Mouse (Mus musculus) MEL (cell line): ENCODE results near the gene Nkg7. TPM values are rescaled to one million over a fixed set of nuclear protein-coding genes. Genes with fewer than 3 reads are reported as not detected.

Experiments
- DNase-seq: peaks from one replicate; pipeline ENCODE4 v3.0.0; 2011; ENCODE audit warnings: low read depth, low spot score
- H3K27ac ChIP-seq: 2 replicates; pipeline ENCODE4 v1.5.1; 2012; ENCODE audit warnings: low read depth, mild to moderate bottlenecking, control low read depth, low read length, moderate library complexity; ENCODE audit not compliant: control insufficient read depth
- H3K27me3 ChIP-seq, 2 experiments: fragments of 150-350 bp in 1 of 2; sonication (generic) in 1 of 2; 2 replicates each; pipeline ENCODE4 v1.6.1; 2012; ENCODE audit warnings: low read length in 2 of 2, mild to moderate bottlenecking in 2 of 2, improper control_type of control experiment in 1 of 2, moderate library complexity in 1 of 2; ENCODE audit not compliant: insufficient read depth in 2 of 2, control insufficient read depth in 1 of 2
- H3K36me3 ChIP-seq, 2 experiments: 2 replicates each; pipeline ENCODE4 v1.6.1; 2012 to 2014; ENCODE audit warnings: low read length in 2 of 2, improper control_type of control experiment in 1 of 2, inconsistent platforms in 1 of 2, mild to moderate bottlenecking in 1 of 2; ENCODE audit not compliant: insufficient read depth in 2 of 2, control insufficient read depth in 1 of 2
- H3K4me1 ChIP-seq, 2 experiments: fragments of 150-350 bp in 1 of 2; sonication (generic) in 1 of 2; 2 replicates each; pipeline ENCODE4 v1.6.1; 2012; ENCODE audit warnings: low read length in 2 of 2, improper control_type of control experiment in 1 of 2, mild to moderate bottlenecking in 1 of 2; ENCODE audit not compliant: insufficient read depth in 2 of 2, control insufficient read depth in 1 of 2
- H3K4me3 ChIP-seq, 2 experiments: fragments of 150-350 bp in 1 of 2; sonication (generic) in 1 of 2; 2 replicates each; pipeline ENCODE4 v1.5.1; 2012; ENCODE audit warnings: low read depth in 2 of 2, low read length in 2 of 2, mild to moderate bottlenecking in 2 of 2, moderate library complexity in 2 of 2, control low read depth in 1 of 2, improper control_type of control experiment in 1 of 2; ENCODE audit not compliant: control insufficient read depth in 1 of 2, insufficient read depth in 1 of 2
- H3K79me2 ChIP-seq: 2 replicates; pipeline ENCODE4 v1.6.1; 2012; ENCODE audit warnings: mild to moderate bottlenecking, low read length, moderate library complexity; ENCODE audit not compliant: control insufficient read depth, poor library complexity, insufficient read depth
- H3K9ac ChIP-seq: 2 replicates; pipeline ENCODE4 v1.6.1; 2012; ENCODE audit warnings: low read depth, mild to moderate bottlenecking, control low read depth, low read length, moderate library complexity; ENCODE audit not compliant: control insufficient read depth, poor library complexity, severe bottlenecking
- H3K9me3 ChIP-seq: fragments of 150-350 bp; sonication (generic); replicated peaks from 2 replicates; pipeline ENCODE4 v1.6.1; 2012; ENCODE audit warnings: mild to moderate bottlenecking, low read length, improper control_type of control experiment, moderate library complexity; ENCODE audit not compliant: insufficient read depth
- BHLHE40 ChIP-seq: IDR thresholded peaks from 2 replicates; pipeline ENCODE4 v1.6.1; 2012; ENCODE audit warnings: low read depth, mild to moderate bottlenecking, inconsistent platforms, low read length, improper control_type of control experiment, borderline replicate concordance
- CHD1 ChIP-seq: IDR thresholded peaks from 2 replicates; pipeline ENCODE4 v1.6.1; 2012; ENCODE audit warnings: low read depth, mild to moderate bottlenecking, inconsistent platforms, low read length, improper control_type of control experiment
- CHD2 ChIP-seq: IDR thresholded peaks from 2 replicates; pipeline ENCODE4 v1.6.1; 2011; ENCODE audit warnings: low read length, improper control_type of control experiment
- ETS1 ChIP-seq: IDR thresholded peaks from 2 replicates; pipeline ENCODE4 v1.6.1; 2012; ENCODE audit warnings: low read depth, mild to moderate bottlenecking, inconsistent platforms, low read length, improper control_type of control experiment, moderate library complexity
- GABPA ChIP-seq: IDR thresholded peaks from 2 replicates; pipeline ENCODE4 v1.6.1; 2012; ENCODE audit warnings: low read depth, mild to moderate bottlenecking, inconsistent platforms, low read length, improper control_type of control experiment, moderate library complexity
- KAT2A ChIP-seq: conservative IDR thresholded peaks from 2 replicates; pipeline ENCODE4 v1.6.1; 2012; ENCODE audit warnings: low read depth, low read length, improper control_type of control experiment, inconsistent platforms
- MAFK ChIP-seq: IDR thresholded peaks from 2 replicates; pipeline ENCODE4 v1.6.1; 2011; ENCODE audit warnings: low read depth, mild to moderate bottlenecking, low read length, improper control_type of control experiment, borderline replicate concordance
- MAX ChIP-seq: IDR thresholded peaks from 2 replicates; pipeline ENCODE4 v1.6.1; 2011; ENCODE audit warnings: low read length, improper control_type of control experiment
- MAZ ChIP-seq: IDR thresholded peaks from 2 replicates; pipeline ENCODE4 v1.6.1; 2012; ENCODE audit warnings: low read depth, mild to moderate bottlenecking, inconsistent platforms, low read length, improper control_type of control experiment
- MEF2A ChIP-seq: IDR thresholded peaks from 2 replicates; pipeline ENCODE4 v1.6.1; 2014; ENCODE audit warnings: low read depth, mild to moderate bottlenecking, inconsistent platforms, low read length, improper control_type of control experiment; ENCODE audit not compliant: poor library complexity, insufficient replicate concordance, severe bottlenecking; ENCODE audit errors: extremely low read depth
- MXI1 ChIP-seq: IDR thresholded peaks from 2 replicates; pipeline ENCODE4 v1.6.1; 2011; ENCODE audit warnings: mild to moderate bottlenecking, low read depth, low read length, improper control_type of control experiment
- MYB ChIP-seq: IDR thresholded peaks from 2 replicates; pipeline ENCODE4 v1.6.1; 2011; ENCODE audit warnings: mild to moderate bottlenecking, low read depth, low read length, improper control_type of control experiment
- MYC ChIP-seq: IDR thresholded peaks from 2 replicates; pipeline ENCODE4 v1.6.1; 2011; ENCODE audit warnings: low read depth, mild to moderate bottlenecking, low read length, improper control_type of control experiment, moderate library complexity
- NELFE ChIP-seq: IDR thresholded peaks from 2 replicates; pipeline ENCODE4 v1.6.1; 2011; ENCODE audit warnings: low read depth, low read length, improper control_type of control experiment
- NRF1 ChIP-seq: IDR thresholded peaks from 2 replicates; pipeline ENCODE4 v1.6.1; 2014; ENCODE audit warnings: low read depth, mild to moderate bottlenecking, inconsistent platforms, low read length, improper control_type of control experiment, moderate library complexity; ENCODE audit not compliant: poor library complexity, insufficient read depth, severe bottlenecking
- POLR2A ChIP-seq, 2 experiments: IDR thresholded peaks; 2 replicates each; pipeline ENCODE4 v1.6.1; 2011 to 2012; ENCODE audit warnings: low read length in 2 of 2, mild to moderate bottlenecking in 2 of 2, control low read depth in 1 of 2, improper control_type of control experiment in 1 of 2, low read depth in 1 of 2, moderate library complexity in 1 of 2; ENCODE audit not compliant: control insufficient read depth in 1 of 2, insufficient read depth in 1 of 2, poor library complexity in 1 of 2
- POLR2AphosphoS2 ChIP-seq: IDR thresholded peaks from 2 replicates; pipeline ENCODE4 v1.6.1; 2011; ENCODE audit warnings: low read length, improper control_type of control experiment
- RCOR1 ChIP-seq: IDR thresholded peaks from 2 replicates; pipeline ENCODE4 v1.6.1; 2012; ENCODE audit warnings: low read depth, mild to moderate bottlenecking, inconsistent platforms, low read length, improper control_type of control experiment
- SMC3 ChIP-seq: IDR thresholded peaks from 2 replicates; pipeline ENCODE4 v1.6.1; 2011; ENCODE audit warnings: low read depth, low read length, improper control_type of control experiment
- TAL1 ChIP-seq: IDR thresholded peaks from 2 replicates; pipeline ENCODE4 v1.6.1; 2012; ENCODE audit warnings: mild to moderate bottlenecking, inconsistent platforms, low read length, moderate library complexity, mixed read lengths
- UBTF ChIP-seq: IDR thresholded peaks from 2 replicates; pipeline ENCODE4 v1.6.1; 2012; ENCODE audit warnings: low read depth, mild to moderate bottlenecking, inconsistent platforms, low read length, improper control_type of control experiment, moderate library complexity, borderline replicate concordance; ENCODE audit not compliant: insufficient read depth
- USF1 ChIP-seq: IDR thresholded peaks from 2 replicates; pipeline ENCODE4 v1.6.1; 2014; ENCODE audit warnings: low read depth, mild to moderate bottlenecking, inconsistent platforms, low read length, improper control_type of control experiment, moderate library complexity
- ZC3H11A ChIP-seq: IDR thresholded peaks from 2 replicates; pipeline ENCODE4 v1.6.1; 2012; ENCODE audit warnings: low read depth, mild to moderate bottlenecking, inconsistent platforms, low read length, improper control_type of control experiment
- polyA plus RNA-seq, 2 experiments: library from polyadenylated mRNA; stranded (reverse) in 1 of 2; unstranded in 1 of 2; fragments of >175 nt in 1 of 2; fragments of >200 nt in 1 of 2; gene quantifications; 2 replicates each; pipeline versions ENCODE4 v1.2.1 to v1.2.4; 2012; ENCODE audit warnings: low replicate concordance in 2 of 2, low read depth in 1 of 2; ENCODE audit not compliant: insufficient read length in 2 of 2, insufficient read depth in 1 of 2, missing spikeins in 1 of 2
- total RNA-seq: library from RNA; depleted of rRNA; stranded (reverse); fragments of 300-350 nt; gene quantifications from 2 replicates; pipeline ENCODE4 v1.2.3, GENCODE M21; 2012

Gene Nkg7
- total and polyA plus RNA-seq, 3 experiments, result not detected

GRCm38 (mm10) chr7:43429500-43429899 is 7.4 kb upstream of the Nkg7 start (continued):
- TF ChIP-seq NRF1 (no peak), MYB (no peak)
- TF ChIP-seq, all 39 proteins: peak for 0

GRCm38 (mm10) chr7:43432891-43433290 is 4.0 kb upstream of the Nkg7 start:
- TF ChIP-seq MXI1 (no peak), BHLHE40 (no peak), KAT2A (no peak), ETS1 (no peak), CHD2 (no peak), MAX (no peak), SMC3 (no peak), MAZ (no peak), MYC (no peak), USF1 (no peak), NRF1 (no peak), MYB (no peak), MEF2A (no peak), GABPA (no peak), CHD1 (no peak), ZC3H11A (no peak), NELFE (no peak)
- no peak for DNase-seq
- Histone ChIP-seq H3K79me2 (no peaks in the 10 kb centered on the region), H3K4me1 (no peaks in the 10 kb centered on the region), H3K36me3 (no peaks in the 10 kb centered on the region), H3K9ac (no peak overlapping the region), H3K9me3 (no peaks in the 10 kb centered on the region), H3K4me3 (no peak overlapping the region), H3K27ac (no peak overlapping the region), H3K27me3 (peaks cover 0 to 3% of the 10 kb centered on the region in 2 experiments; a peak in 2 of 4 replicates)

- Histone ChIP-seq H3K36me3 (no peaks in the 10 kb centered on the region), H3K27ac (no peak overlapping the region), H3K27me3 (peaks cover 0 to 3% of the 10 kb centered on the region in 2 experiments; a peak in 2 of 4 replicates), H3K9ac (no peak overlapping the region), H3K4me3 (no peak overlapping the region), H3K9me3 (no peaks in the 10 kb centered on the region), H3K79me2 (no peaks in the 10 kb centered on the region)
- no peak for DNase-seq
- TF ChIP-seq NELFE (no peak), POLR2AphosphoS2 (no peak), POLR2A (IDR thresholded peaks at IDR 0.05; ENCODE audit: control insufficient read depth in 1 of 2, insufficient read depth in 1 of 2, low read depth in 1 of 2, low read length in 2 of 2, poor library complexity in 1 of 2) (no peak), TAL1 (no peak), RCOR1 (no peak), MAFK (no peak), MYC (no peak), NRF1 (no peak), UBTF (no peak), SMC3 (no peak)
- TF ChIP-seq, all 39 proteins: peak for 0
- no peaks in the 10 kb centered on the region for H3K4me1 ChIP-seq
Observed at GRCm38 (mm10) chr7:43434676-43435075, 2.2 kb upstream of the Nkg7 start.
